Mouse (Mus musculus): ENCODE measurements around the gene Nek9. TPM values are rescaled to one million over a fixed set of nuclear protein-coding genes. Genes with fewer than 3 reads are reported as not detected.

Nek9 gene
- polyA plus RNA-seq, 1 experiment from 2014 or later, result 29.1 TPM

DNA sequence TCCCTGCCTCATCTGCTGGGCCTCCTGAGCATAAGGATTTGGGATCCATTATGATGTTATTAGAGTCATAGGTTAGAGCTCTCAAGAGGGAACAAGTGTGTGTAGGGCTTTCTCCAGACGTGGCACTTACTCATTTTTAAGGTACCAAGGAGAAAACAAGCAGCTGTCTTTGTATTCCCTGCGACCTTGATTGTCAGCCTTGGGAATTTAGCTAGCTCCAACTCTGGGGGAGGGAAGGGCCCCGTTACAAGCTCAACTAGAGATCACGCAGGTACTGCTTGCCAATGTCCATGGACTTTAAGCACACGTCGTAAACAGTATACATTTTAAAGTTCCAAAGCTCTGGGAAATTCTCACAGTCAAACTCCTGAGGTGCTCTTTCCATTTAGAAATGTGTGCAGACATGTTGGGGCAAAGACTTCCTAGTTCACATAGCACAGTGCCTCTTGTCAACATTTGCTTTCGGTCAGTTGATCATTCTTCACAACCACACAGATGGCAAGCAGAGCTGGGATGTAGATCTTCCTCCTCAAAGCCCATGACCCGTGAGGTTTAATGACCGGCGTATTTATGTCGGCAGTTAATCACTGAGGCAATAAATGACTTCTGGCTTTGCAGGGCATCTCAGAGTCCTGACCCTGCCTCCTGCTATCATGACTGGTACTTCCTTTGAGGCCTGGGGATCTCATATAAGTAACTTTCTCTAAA lies 40.9 kb downstream of the Nek9 start:
- peaks cover 39% of the 10 kb centered on the region for H3K36me3 ChIP-seq
- H3K4me1 ChIP-seq, result peaks cover 25% of the 10 kb centered on the region
- H3K9me3 ChIP-seq, result peaks cover 14% of the 10 kb centered on the region
- H3K9ac ChIP-seq, result no peak overlapping the region
- H3K27ac ChIP-seq, result peak overlapping the region; percentile 44; the same call in 1 of the 2 replicates
- no peak overlapping the region for H3K4me3 ChIP-seq
- no peak; the same call in 1 of the 2 replicates for ATAC-seq (ENCODE audit: low FRiP score, low read depth)
- WGBS, result 14% methylated on average over 11 of the region's 11 CpGs
- no peaks in the 10 kb centered on the region for H3K27me3 ChIP-seq
- no peak overlapping the region for H3K4me2 ChIP-seq (replicated peaks)

DNA sequence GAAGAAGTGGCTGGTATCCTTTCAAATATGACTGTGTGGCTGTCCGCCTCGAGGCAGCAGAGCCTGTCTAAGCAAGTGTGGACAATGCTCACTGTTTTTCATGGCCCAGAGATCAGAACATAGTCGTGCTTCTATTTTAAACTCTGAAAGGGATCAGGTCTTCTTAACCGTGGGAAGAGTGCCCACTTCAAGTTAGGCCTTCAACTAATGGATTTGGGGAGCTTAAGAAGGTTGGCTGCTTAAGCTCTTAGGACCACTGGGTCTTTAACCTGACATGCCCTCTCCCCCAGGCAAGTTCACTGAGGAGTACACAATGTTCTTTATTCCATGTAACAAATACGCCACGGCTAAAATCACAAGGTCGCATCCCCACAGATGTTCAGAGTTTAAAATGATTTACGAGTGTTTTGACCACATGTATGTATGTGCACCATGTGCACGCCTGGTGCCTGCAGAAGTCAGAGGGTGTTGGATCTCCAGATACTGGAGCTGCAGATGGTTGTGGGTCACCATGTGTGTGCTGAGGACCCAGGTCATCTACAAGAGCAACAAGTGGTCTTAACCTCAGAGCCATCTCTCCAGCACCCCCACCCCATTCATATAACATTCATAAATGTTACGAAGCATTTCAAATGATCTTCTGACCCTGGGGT lies 41.7 kb downstream of the Nek9 start:
- Histone ChIP-seq H3K27me3 (no peaks in the 10 kb centered on the region), H3K4me1 (peaks cover 25% of the 10 kb centered on the region), H3K9me3 (peaks cover 14% of the 10 kb centered on the region), H3K36me3 (peaks cover 33% of the 10 kb centered on the region), H3K4me2 (replicated peaks) (no peak overlapping the region), H3K9ac (no peak overlapping the region), H3K27ac (no peak overlapping the region), H3K4me3 (no peak overlapping the region)
- no peak for ATAC-seq (ENCODE audit: low FRiP score, low read depth)
- WGBS, result 50% methylated on average over 10 of the region's 10 CpGs

DNA sequence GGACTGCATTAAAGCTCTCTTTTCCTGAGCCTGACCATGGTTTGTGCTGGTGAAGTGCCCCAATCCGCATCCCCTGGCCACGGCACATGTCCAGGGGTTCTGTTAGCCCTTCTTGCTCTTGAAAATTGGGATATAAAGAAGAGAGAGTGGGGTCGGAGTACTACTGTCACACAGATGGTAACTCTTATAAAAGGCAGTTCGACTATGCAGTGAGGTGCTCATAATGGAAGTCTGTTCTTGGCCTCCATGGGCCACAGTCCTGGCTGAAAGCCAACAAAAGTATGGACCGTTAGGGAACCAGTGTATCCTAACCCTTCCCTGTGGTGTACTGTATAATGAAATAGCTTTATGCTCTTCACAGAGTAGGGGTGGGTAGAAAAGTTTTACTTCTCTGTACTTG lies 42.2 kb downstream of the Nek9 start:
- Histone ChIP-seq H3K4me2 (replicated peaks) (no peak overlapping the region), H3K27ac (no peak overlapping the region), H3K36me3 (peaks cover 27% of the 10 kb centered on the region), H3K27me3 (no peaks in the 10 kb centered on the region), H3K9ac (no peak overlapping the region), H3K4me1 (peaks cover 25% of the 10 kb centered on the region), H3K4me3 (no peak overlapping the region), H3K9me3 (peaks cover 14% of the 10 kb centered on the region)
- 52% methylated on average over 5 of the region's 5 CpGs for WGBS
- no peak; the same call in 1 of the 2 replicates for ATAC-seq (ENCODE audit: low FRiP score, low read depth)

DNA sequence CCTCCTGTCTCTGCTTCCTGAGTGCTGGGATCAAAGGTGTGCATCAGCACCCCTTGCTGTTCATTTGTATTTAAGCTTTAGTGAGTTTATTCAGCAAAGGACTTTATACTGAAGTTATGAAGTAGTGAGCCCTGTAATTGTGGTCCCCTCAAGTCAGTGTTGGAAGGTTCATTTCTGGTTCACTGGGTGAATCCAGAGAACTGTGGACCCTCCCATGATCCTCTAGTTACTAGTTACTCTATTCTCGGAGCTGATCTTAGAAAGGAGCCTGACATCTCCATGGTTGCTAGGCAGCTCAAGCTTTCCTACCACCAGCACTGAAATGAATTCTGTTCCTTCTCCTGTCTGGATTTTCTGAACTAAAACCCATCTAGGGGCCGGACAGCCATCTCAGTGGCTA lies 43.7 kb downstream of the Nek9 start:
- H3K36me3 ChIP-seq, result peaks cover 13% of the 10 kb centered on the region
- H3K4me2 ChIP-seq (replicated peaks), result no peak overlapping the region
- no peak for ATAC-seq (ENCODE audit: low FRiP score, low read depth)
- no peak overlapping the region for H3K4me3 ChIP-seq
- H3K27me3 ChIP-seq, result 0 out of 2 replicates have a peak, but pooled peaks cover 3% of the 10 kb centered on the region
- no peak overlapping the region for H3K27ac ChIP-seq
- peaks cover 14% of the 10 kb centered on the region for H3K9me3 ChIP-seq
- WGBS, result 98% methylated on average over 2 of the region's 2 CpGs
- H3K9ac ChIP-seq, result no peak overlapping the region
- peaks cover 25% of the 10 kb centered on the region for H3K4me1 ChIP-seq

DNA sequence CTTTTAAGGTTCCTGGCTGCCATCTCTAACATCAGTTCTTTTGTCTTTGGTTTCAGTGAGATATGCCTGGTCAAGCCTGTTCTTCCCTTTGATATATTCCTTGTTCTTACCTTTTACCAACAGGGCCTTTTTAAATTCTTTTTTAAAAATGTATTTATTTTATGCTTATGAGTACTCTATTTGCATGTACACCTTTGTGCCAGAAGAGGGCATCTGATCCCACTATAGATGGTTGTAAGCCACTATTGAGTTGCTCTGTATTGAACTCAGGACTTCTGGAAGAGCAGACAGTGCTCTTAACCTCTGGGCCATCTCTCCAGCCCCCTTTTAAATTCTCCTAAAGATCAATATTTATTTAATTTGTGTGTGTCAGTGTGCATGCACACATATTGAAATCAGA lies 46.3 kb downstream of the Nek9 start:
- 0 out of 2 replicates have a peak, but pooled peaks cover 4% of the 10 kb centered on the region for H3K27me3 ChIP-seq
- H3K9me3 ChIP-seq, result peaks cover 14% of the 10 kb centered on the region
- no peak overlapping the region for H3K9ac ChIP-seq
- H3K27ac ChIP-seq, result no peak overlapping the region
- no peak for ATAC-seq (ENCODE audit: low FRiP score, low read depth)
- H3K36me3 ChIP-seq, result no peaks in the 10 kb centered on the region
- H3K4me2 ChIP-seq (replicated peaks), result no peak overlapping the region
- no peak overlapping the region for H3K4me3 ChIP-seq
- peaks cover 30% of the 10 kb centered on the region for H3K4me1 ChIP-seq

DNA sequence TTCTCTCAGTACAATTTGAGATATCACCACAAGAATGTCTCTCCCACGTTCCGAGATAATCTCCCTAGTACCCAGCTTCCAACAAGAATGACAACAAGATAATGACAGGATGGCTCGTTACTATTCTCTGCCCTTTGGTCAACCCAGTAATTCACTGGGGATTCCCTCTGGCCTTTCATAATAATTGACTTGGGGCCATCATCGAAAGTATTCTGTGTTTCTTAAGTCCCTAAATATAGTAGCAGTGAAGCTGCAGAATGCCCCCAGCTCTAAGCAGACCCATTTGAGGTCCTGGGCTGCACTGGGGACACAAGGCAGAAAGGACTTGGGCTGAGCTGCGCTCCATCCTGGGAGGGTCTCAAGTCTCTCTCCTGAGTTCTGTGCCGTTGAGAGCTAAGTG lies 46.9 kb downstream of the Nek9 start:
- ATAC-seq (ENCODE audit: low FRiP score, low read depth), result no peak
- Histone ChIP-seq H3K9ac (no peak overlapping the region), H3K36me3 (no peaks in the 10 kb centered on the region), H3K4me2 (replicated peaks) (no peak overlapping the region), H3K4me1 (peaks cover 30% of the 10 kb centered on the region), H3K27me3 (0 out of 2 replicates have a peak, but pooled peaks cover 4% of the 10 kb centered on the region), H3K4me3 (no peak overlapping the region), H3K9me3 (peaks cover 14% of the 10 kb centered on the region), H3K27ac (no peak overlapping the region)
- WGBS, result 77% methylated on average over 6 of the region's 6 CpGs

DNA sequence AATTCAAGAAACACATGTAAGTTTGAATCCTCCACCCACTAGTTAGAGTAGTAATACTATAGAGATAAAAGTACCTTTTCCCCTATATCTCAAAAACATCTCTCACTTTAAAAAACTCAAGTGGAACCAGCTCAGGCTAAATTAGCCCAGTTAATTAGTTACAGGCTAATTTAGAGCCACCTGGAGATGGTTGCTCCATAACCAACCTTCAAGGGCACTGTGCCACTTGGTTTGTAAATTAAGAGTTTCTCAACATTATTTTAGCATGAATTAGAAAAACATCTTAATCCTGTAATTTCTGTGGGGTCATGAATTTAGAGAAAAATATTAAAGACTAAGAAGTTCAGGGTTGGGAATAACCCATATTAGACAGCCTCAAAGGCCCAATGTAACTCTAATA lies 47.6 kb downstream of the Nek9 start:
- Histone ChIP-seq H3K9me3 (peaks cover 14% of the 10 kb centered on the region), H3K4me3 (no peak overlapping the region), H3K4me2 (replicated peaks) (no peak overlapping the region), H3K27ac (no peak overlapping the region), H3K9ac (no peak overlapping the region), H3K36me3 (no peaks in the 10 kb centered on the region), H3K4me1 (peaks cover 22% of the 10 kb centered on the region), H3K27me3 (0 out of 2 replicates have a peak, but pooled peaks cover 4% of the 10 kb centered on the region)
- no peak for ATAC-seq (ENCODE audit: low FRiP score, low read depth)

DNA sequence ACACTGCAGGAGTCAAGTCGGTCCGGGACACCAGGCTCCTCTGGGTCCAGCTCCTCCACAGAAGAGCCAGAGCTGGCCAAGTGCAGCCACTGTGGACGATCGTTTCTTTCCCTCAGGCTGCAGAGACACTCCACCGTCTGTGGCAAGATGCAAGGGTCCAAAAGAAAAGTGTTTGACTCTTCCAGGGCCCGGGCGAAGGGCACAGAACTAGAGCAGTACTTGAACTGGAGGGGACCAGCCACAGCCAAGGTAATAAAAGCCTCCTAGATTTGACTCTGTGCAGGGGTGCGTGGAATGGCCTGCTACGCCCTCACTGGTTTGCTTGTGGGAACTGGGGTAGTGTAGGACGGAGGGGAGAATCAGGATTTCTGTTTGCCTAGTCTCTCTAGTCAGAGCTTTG lies 48.5 kb downstream of the Nek9 start:
- WGBS, result 69% methylated on average over 10 of the region's 10 CpGs
- no peaks in the 10 kb centered on the region for H3K36me3 ChIP-seq

DNA sequence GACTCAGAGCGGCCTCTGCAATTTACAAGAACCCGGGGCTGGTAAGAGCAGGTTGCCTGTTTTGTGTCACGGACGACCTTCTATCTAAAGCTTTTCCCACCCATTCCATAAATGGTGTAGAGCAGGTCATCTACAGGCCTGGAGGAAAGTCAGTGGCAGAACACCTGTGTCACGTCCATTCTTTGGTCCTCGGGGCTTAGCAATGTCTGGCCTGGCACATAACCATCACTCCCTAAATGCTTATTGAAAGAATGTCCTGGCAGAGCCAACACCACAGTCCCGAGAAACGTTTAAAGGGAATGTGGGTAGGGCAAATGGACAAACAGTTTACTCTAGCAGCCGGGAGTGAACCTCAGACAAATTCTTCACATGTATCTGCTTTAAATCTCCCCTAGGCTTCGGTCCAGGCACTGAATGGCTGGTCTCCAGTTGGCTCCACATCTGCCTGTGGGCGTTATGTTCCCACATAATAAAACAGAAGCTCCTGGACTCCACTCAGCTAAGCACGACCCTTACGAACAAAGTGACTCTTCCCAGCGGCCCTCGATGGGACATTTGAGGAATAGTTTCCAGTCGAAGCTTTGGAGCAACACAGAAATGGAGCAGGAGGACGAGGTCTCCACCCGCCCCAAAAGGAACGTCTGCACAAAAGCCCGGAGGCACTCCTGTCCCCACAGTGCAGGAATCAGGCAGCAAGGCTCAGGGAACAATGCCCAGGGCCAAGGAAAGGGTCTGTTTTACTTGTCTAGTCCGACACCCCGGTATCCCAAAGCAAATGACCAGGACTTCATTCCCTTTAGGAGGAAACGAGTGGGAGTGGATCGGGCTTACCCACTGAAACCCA lies 49.8 kb downstream of the Nek9 start:
- ATAC-seq (ENCODE audit: low FRiP score, low read depth), result peak; percentile 26; the same call in 1 of the 2 replicates
- Histone ChIP-seq H3K9me3 (peaks cover 7% of the 10 kb centered on the region), H3K4me1 (peaks cover 22% of the 10 kb centered on the region), H3K9ac (peak overlapping the region; percentile 62), H3K36me3 (no peaks in the 10 kb centered on the region), H3K27me3 (0 out of 2 replicates have a peak, but pooled peaks cover 4% of the 10 kb centered on the region), H3K4me2 (replicated peaks) (peak overlapping the region; percentile 84), H3K4me3 (peak overlapping the region; percentile 54), H3K27ac (peak overlapping the region; percentile 28; the same call in 1 of the 2 replicates)
- 38% methylated on average over 24 of the region's 24 CpGs for WGBS

More for the DNA sequence above, 48.5 kb downstream of the Nek9 start:
- Histone ChIP-seq H3K4me3 (no peak overlapping the region), H3K9me3 (peaks cover 14% of the 10 kb centered on the region), H3K9ac (no peak overlapping the region), H3K27me3 (0 out of 2 replicates have a peak, but pooled peaks cover 4% of the 10 kb centered on the region), H3K27ac (no peak overlapping the region), H3K4me2 (replicated peaks) (no peak overlapping the region), H3K4me1 (peaks cover 22% of the 10 kb centered on the region)
- ATAC-seq (ENCODE audit: low FRiP score, low read depth), result no peak

DNA sequence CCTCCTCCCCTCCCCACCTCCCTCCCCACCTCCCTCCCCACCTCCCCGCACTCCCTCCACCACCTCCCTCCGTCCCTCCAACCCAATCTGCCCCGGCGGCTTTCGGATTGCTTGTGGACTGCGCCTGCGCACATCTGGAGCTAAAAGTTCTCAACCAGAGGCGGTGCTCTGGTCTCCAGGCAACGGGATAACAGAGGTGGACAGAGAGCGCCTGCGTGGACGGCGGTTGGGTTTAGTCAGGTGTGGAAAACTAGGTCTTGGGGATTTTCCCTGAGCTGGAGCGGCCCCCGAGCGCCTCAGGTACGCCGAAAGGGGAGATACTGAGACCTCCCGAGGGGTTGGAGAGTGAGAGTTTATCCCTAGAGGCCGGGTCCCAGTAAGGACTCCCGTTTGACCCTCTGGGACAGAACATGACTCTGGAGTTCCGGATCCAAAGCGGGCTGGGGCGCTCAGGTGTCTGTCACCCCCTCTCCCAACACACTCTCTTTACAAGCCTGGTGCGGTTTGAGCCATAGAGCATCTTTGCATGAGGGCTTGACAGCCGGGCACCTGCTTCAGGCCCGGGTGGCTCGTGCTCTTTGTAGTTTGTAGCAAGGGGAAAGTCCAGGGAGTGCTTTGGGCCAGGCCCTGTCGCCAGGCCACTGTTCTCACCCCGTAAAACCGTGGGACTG lies 50.5 kb downstream of the Nek9 start, which contains the start of gene Zc2hc1c:
Gene Zc2hc1c (plus strand): TSS at position 106 of the 671 bp plus-strand sequence.
- peak; percentile 93 for ATAC-seq (ENCODE audit: low FRiP score, low read depth)
- Histone ChIP-seq H3K27me3 (0 out of 2 replicates have a peak, but pooled peaks cover 4% of the 10 kb centered on the region), H3K36me3 (no peaks in the 10 kb centered on the region), H3K4me1 (peaks cover 22% of the 10 kb centered on the region), H3K9ac (peak within 1 kb of the TSS; percentile 75), H3K27ac (peak within 1 kb of the TSS; percentile 67; the same call in 1 of the 2 replicates), H3K4me3 (peak within 1 kb of the TSS; percentile 54), H3K4me2 (replicated peaks) (peak within 1 kb of the TSS; percentile 84), H3K9me3 (no peaks in the 10 kb centered on the region)
- 2% methylated on average over 31 of the region's 31 CpGs for WGBS

DNA sequence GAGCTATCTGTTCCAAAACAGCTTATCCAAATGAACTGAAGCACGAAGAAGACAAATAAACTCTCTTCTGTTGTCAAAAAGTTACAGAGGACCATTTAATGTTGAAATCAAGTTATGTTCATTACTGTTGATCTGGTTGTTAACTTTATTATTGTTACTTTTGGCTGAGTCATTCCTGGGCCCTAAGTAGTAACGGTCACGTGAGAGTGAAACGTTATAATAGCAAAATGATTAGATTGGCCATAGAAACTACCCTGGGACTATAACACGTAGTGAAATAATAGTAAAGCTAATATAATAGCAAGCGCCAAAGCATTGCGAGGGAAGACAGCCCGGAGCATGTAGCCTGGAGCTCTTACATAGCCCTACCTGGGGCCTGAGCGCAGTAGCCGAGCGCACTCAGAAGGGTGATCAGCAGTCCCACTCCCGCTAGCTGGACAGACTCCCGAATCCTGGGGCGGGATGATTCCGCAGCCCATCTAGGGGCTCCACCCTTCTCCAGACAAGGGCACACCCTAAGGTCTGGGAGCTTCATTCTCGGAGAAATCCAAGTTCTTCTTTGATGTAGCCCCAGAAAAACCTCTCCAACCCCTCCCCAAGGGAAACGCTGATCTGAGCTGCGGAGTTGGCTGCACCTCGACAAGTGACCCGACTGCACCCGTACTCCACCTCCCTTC lies 51.2 kb downstream of the Nek9 start, which contains the start of gene Acyp1:
Gene Acyp1 (minus strand): TSS at position 630 of the 677 bp plus-strand sequence.
- H3K27me3 ChIP-seq, result 0 out of 2 replicates have a peak, but pooled peaks cover 4% of the 10 kb centered on the region
- H3K4me3 ChIP-seq, result peak within 1 kb of the TSS; percentile 54
- H3K4me1 ChIP-seq, result peaks cover 22% of the 10 kb centered on the region
- no peaks in the 10 kb centered on the region for H3K36me3 ChIP-seq
- H3K4me2 ChIP-seq (replicated peaks), result peak within 1 kb of the TSS; percentile 84
- WGBS, result 7% methylated on average over 21 of the region's 21 CpGs
- H3K27ac ChIP-seq, result peak within 1 kb of the TSS; percentile 67; the same call in 1 of the 2 replicates
- peak; percentile 76 for ATAC-seq (ENCODE audit: low FRiP score, low read depth)
- peak within 1 kb of the TSS; percentile 75 for H3K9ac ChIP-seq
- H3K9me3 ChIP-seq, result no peaks in the 10 kb centered on the region

Measured in limb, embryonic 13.5 days (tissue).